17 mouse cellular contexts compared by ENCODE assay signal in the genomic region with DNA sequence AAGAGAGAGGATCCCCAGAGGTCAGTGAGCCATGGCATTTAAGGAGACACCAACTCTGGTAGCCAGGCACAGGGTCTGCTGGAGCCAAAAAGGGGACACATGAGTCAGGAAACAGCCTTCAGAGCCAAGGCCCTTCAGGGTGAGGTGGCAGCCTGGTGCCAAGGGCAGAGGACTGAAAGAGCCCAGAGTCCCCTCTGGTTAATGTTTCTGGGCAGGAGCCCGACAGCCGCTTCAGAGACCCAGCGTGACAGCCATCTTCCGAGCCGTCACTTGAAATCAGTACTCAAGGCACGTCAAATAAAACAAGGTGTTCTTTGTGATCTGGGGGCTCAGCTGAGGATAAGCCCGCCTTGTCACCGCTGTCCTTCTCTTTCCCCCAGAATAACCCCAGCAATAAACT. TPM values are rescaled to one million over a fixed set of nuclear protein-coding genes. Genes with fewer than 3 reads are reported as not detected.
DNase-seq lines count a peak whose midpoint lies in the region; TF ChIP-seq lines count a peak whose summit lies in the region.
"Had no signal": no experiment of that assay in that cellular context is flagged by ENCODE, and none has a peak within 500 bp of the region (broad histone marks: within the 10 kb centered on the region; RNA-seq: fewer than 3 reads in every experiment).

No protein-coding gene starts in this region.

- peak; percentile 80 for DNase-seq in gastrocnemius, adult 18-20 months (ENCODE audit: low spot score)
- no peak for DNase-seq in gastrocnemius, postnatal 4 days (ENCODE audit: low spot score in 2 of 2)
- peak in 1 of 2 experiments; percentile 48 for DNase-seq in layer of hippocampus, adult 2 months (ENCODE audit: low spot score in 2 of 2)
- no peak for DNase-seq in layer of hippocampus, postnatal 36 days
- DNase-seq in heart, postnatal 25 days (ENCODE audit: low spot score): peak; percentile 49
- DNase-seq in thymus, postnatal 36 days: no peak
- DNase-seq in T-cell, adult 2 months (ENCODE audit: low spot score): no peak
- DNase-seq: cerebellum, adult 18-20 months; embryo, embryonic 11 days; lung, adult 18-20 months; right cerebral cortex, postnatal 25 days had no signal

- TF ChIP-seq CTCF in layer of hippocampus, adult 2 months (conservative IDR thresholded peaks at IDR 0.05): no peak

- intact Hi-C loops in heart, postnatal 25 days (cut with DNase I): no loop called here

- H3K4me3 ChIP-seq in layer of hippocampus, adult 2 months: no peak overlapping the region
- H3K4me3 ChIP-seq in brown adipose tissue, adult 24 weeks (ENCODE audit: insufficient read depth, low read depth, low read length): no peak overlapping the region
- H3K4me3 ChIP-seq: erythroblast, embryonic 14.5 days; neural tube, embryonic 15.5 days had no signal

- H3K4me1 ChIP-seq in brown adipose tissue, adult 24 weeks (ENCODE audit: control insufficient read depth, insufficient read depth, insufficient read length, low read length): peaks cover 2% of the 10 kb centered on the region; the same call in 1 of the 2 replicates
- H3K4me1 ChIP-seq: neural tube, embryonic 15.5 days had no signal

- peak overlapping the region; percentile 72 for H3K27ac ChIP-seq in layer of hippocampus, adult 2 months
- H3K27ac ChIP-seq in brown adipose tissue, adult 24 weeks (replicated peaks; ENCODE audit: low read depth, low read length): peak overlapping the region; percentile 22; the same call in 1 of the 2 replicates
- H3K27ac ChIP-seq: hindbrain, embryonic 14.5 days; kidney, postnatal 0 days; macrophage; neural tube, embryonic 15.5 days had no signal

RNA-seq across cellular contexts. Expression of a gene that starts 59.3 kb away (rescaled TPM):
- 10 to 100 TPM; 17.8 to 28.3 TPM for total RNA-seq in gastrocnemius, adult 18-20 months (2021)
- total RNA-seq in gastrocnemius, postnatal 4 days (2021): 10 to 100 TPM; 23.8 to 28.1 TPM
- 10 to 100 TPM; 19.4 to 23.1 TPM for total RNA-seq in layer of hippocampus, adult 2 months (2021)
- 10 to 100 TPM; 18.4 to 19.4 TPM for total RNA-seq in layer of hippocampus, postnatal 36 days (2021)
- polyA plus RNA-seq in brown adipose tissue, adult 24 weeks (2012; ENCODE audit: insufficient read depth, insufficient read length, missing spikeins): 16.4 and 17.0 TPM in 2 replicates
- total RNA-seq in heart, postnatal 25 days (2021): 10 to 100 TPM; 22.4 to 26.8 TPM

Comparison
In these comparisons a context has a peak if more than half of its experiments do, and no peak if none do; other contexts are left out.
1. DNase-seq: peak in gastrocnemius, adult 18-20 months (single experiment) and heart, postnatal 25 days (single experiment); none in gastrocnemius, postnatal 4 days (0 of 2), layer of hippocampus, postnatal 36 days (0 of 2), thymus, postnatal 36 days (0 of 2) and T-cell, adult 2 months (single experiment).